Mouse (Mus musculus) MEL (cell line): ENCODE measurements at regions not wholly inside any gene's neighbourhood (a gene's known extent, or its start where the extent isn't known, plus 50 kb on each side); places are given as distances from the start of the nearest gene placed in this dataset.

Source experiments
- DNase-seq: peaks from one replicate; pipeline ENCODE4 v3.0.0; 2011; ENCODE audit warnings: low read depth, low spot score
- H3K27ac ChIP-seq: 2 replicates; pipeline ENCODE4 v1.5.1; 2012; ENCODE audit warnings: low read depth, mild to moderate bottlenecking, control low read depth, low read length, moderate library complexity; ENCODE audit not compliant: control insufficient read depth
- H3K27me3 ChIP-seq, 2 experiments: fragments of 150-350 bp in 1 of 2; sonication (generic) in 1 of 2; 2 replicates each; pipeline ENCODE4 v1.6.1; 2012; ENCODE audit warnings: low read length in 2 of 2, mild to moderate bottlenecking in 2 of 2, improper control_type of control experiment in 1 of 2, moderate library complexity in 1 of 2; ENCODE audit not compliant: insufficient read depth in 2 of 2, control insufficient read depth in 1 of 2
- H3K36me3 ChIP-seq, 2 experiments: 2 replicates each; pipeline ENCODE4 v1.6.1; 2012 to 2014; ENCODE audit warnings: low read length in 2 of 2, improper control_type of control experiment in 1 of 2, inconsistent platforms in 1 of 2, mild to moderate bottlenecking in 1 of 2; ENCODE audit not compliant: insufficient read depth in 2 of 2, control insufficient read depth in 1 of 2
- H3K4me1 ChIP-seq, 2 experiments: fragments of 150-350 bp in 1 of 2; sonication (generic) in 1 of 2; 2 replicates each; pipeline ENCODE4 v1.6.1; 2012; ENCODE audit warnings: low read length in 2 of 2, improper control_type of control experiment in 1 of 2, mild to moderate bottlenecking in 1 of 2; ENCODE audit not compliant: insufficient read depth in 2 of 2, control insufficient read depth in 1 of 2
- H3K4me3 ChIP-seq, 2 experiments: fragments of 150-350 bp in 1 of 2; sonication (generic) in 1 of 2; 2 replicates each; pipeline ENCODE4 v1.5.1; 2012; ENCODE audit warnings: low read depth in 2 of 2, low read length in 2 of 2, mild to moderate bottlenecking in 2 of 2, moderate library complexity in 2 of 2, control low read depth in 1 of 2, improper control_type of control experiment in 1 of 2; ENCODE audit not compliant: control insufficient read depth in 1 of 2, insufficient read depth in 1 of 2
- H3K79me2 ChIP-seq: 2 replicates; pipeline ENCODE4 v1.6.1; 2012; ENCODE audit warnings: mild to moderate bottlenecking, low read length, moderate library complexity; ENCODE audit not compliant: control insufficient read depth, poor library complexity, insufficient read depth
- H3K9ac ChIP-seq: 2 replicates; pipeline ENCODE4 v1.6.1; 2012; ENCODE audit warnings: low read depth, mild to moderate bottlenecking, control low read depth, low read length, moderate library complexity; ENCODE audit not compliant: control insufficient read depth, poor library complexity, severe bottlenecking
- H3K9me3 ChIP-seq: fragments of 150-350 bp; sonication (generic); replicated peaks from 2 replicates; pipeline ENCODE4 v1.6.1; 2012; ENCODE audit warnings: mild to moderate bottlenecking, low read length, improper control_type of control experiment, moderate library complexity; ENCODE audit not compliant: insufficient read depth
- BHLHE40 ChIP-seq: IDR thresholded peaks from 2 replicates; pipeline ENCODE4 v1.6.1; 2012; ENCODE audit warnings: low read depth, mild to moderate bottlenecking, inconsistent platforms, low read length, improper control_type of control experiment, borderline replicate concordance
- CHD1 ChIP-seq: IDR thresholded peaks from 2 replicates; pipeline ENCODE4 v1.6.1; 2012; ENCODE audit warnings: low read depth, mild to moderate bottlenecking, inconsistent platforms, low read length, improper control_type of control experiment
- CHD2 ChIP-seq: IDR thresholded peaks from 2 replicates; pipeline ENCODE4 v1.6.1; 2011; ENCODE audit warnings: low read length, improper control_type of control experiment
- CTCF ChIP-seq, 3 experiments: IDR thresholded peaks in 2 of 3; conservative IDR thresholded peaks in 1 of 3; 2 replicates each; pipeline ENCODE4 v1.5.1; 2011 to 2012; ENCODE audit warnings: low read length in 3 of 3, low read depth in 2 of 3, mild to moderate bottlenecking in 2 of 3, improper control_type of control experiment in 1 of 3, inconsistent platforms in 1 of 3, mixed read lengths in 1 of 3, moderate library complexity in 1 of 3; ENCODE audit not compliant: control insufficient read depth in 1 of 3, insufficient read depth in 1 of 3, poor library complexity in 1 of 3, severe bottlenecking in 1 of 3
- MAX ChIP-seq: IDR thresholded peaks from 2 replicates; pipeline ENCODE4 v1.6.1; 2011; ENCODE audit warnings: low read length, improper control_type of control experiment
- MAZ ChIP-seq: IDR thresholded peaks from 2 replicates; pipeline ENCODE4 v1.6.1; 2012; ENCODE audit warnings: low read depth, mild to moderate bottlenecking, inconsistent platforms, low read length, improper control_type of control experiment
- MEF2A ChIP-seq: IDR thresholded peaks from 2 replicates; pipeline ENCODE4 v1.6.1; 2014; ENCODE audit warnings: low read depth, mild to moderate bottlenecking, inconsistent platforms, low read length, improper control_type of control experiment; ENCODE audit not compliant: poor library complexity, insufficient replicate concordance, severe bottlenecking; ENCODE audit errors: extremely low read depth
- NELFE ChIP-seq: IDR thresholded peaks from 2 replicates; pipeline ENCODE4 v1.6.1; 2011; ENCODE audit warnings: low read depth, low read length, improper control_type of control experiment
- NRF1 ChIP-seq: IDR thresholded peaks from 2 replicates; pipeline ENCODE4 v1.6.1; 2014; ENCODE audit warnings: low read depth, mild to moderate bottlenecking, inconsistent platforms, low read length, improper control_type of control experiment, moderate library complexity; ENCODE audit not compliant: poor library complexity, insufficient read depth, severe bottlenecking
- POLR2AphosphoS5 ChIP-seq: IDR thresholded peaks from 2 replicates; pipeline ENCODE4 v1.6.1; 2012; ENCODE audit warnings: low read depth, borderline replicate concordance, mild to moderate bottlenecking, inconsistent platforms, low read length, moderate library complexity, mixed read lengths
- RCOR1 ChIP-seq: IDR thresholded peaks from 2 replicates; pipeline ENCODE4 v1.6.1; 2012; ENCODE audit warnings: low read depth, mild to moderate bottlenecking, inconsistent platforms, low read length, improper control_type of control experiment
- SIN3A ChIP-seq: IDR thresholded peaks from 2 replicates; pipeline ENCODE4 v1.6.1; 2012; ENCODE audit warnings: low read length, improper control_type of control experiment, inconsistent platforms
- TCF12 ChIP-seq: IDR thresholded peaks from 2 replicates; pipeline ENCODE4 v1.6.1; 2014; ENCODE audit warnings: low read depth, mild to moderate bottlenecking, inconsistent platforms, low read length, improper control_type of control experiment, moderate library complexity
- UBTF ChIP-seq: IDR thresholded peaks from 2 replicates; pipeline ENCODE4 v1.6.1; 2012; ENCODE audit warnings: low read depth, mild to moderate bottlenecking, inconsistent platforms, low read length, improper control_type of control experiment, moderate library complexity, borderline replicate concordance; ENCODE audit not compliant: insufficient read depth
- ZC3H11A ChIP-seq: IDR thresholded peaks from 2 replicates; pipeline ENCODE4 v1.6.1; 2012; ENCODE audit warnings: low read depth, mild to moderate bottlenecking, inconsistent platforms, low read length, improper control_type of control experiment
- ZNF384 ChIP-seq: IDR thresholded peaks from 2 replicates; pipeline ENCODE4 v1.6.1; 2012; ENCODE audit warnings: low read depth, mild to moderate bottlenecking, inconsistent platforms, low read length, improper control_type of control experiment

DNA sequence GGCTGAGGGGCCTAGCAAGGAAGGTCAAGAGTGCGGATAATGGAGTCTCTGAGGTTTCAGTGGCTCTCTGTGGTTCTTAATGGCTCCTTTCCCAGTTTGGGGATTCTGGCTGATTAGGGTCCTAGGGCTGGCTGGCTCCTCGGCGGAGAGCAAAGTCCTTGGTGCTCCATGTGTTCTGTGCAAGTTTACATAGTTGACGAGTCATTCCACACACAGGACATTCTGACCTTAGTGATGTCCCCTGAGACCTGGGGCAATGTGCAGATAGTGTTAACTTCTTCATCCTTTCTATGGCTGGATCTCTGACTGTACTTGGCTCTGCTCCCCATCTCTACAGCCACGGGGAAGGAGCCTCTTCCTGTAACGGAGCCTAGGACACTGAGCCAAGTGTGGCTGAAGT, 65.0 kb upstream of the Id2 start:
- no peaks in the 10 kb centered on the region for H3K79me2 ChIP-seq
- H3K27ac ChIP-seq, result no peak overlapping the region
- H3K4me3 ChIP-seq, result no peak overlapping the region
- H3K36me3 ChIP-seq, result no peaks in the 10 kb centered on the region
- no peak for TF ChIP-seq MAX
- no peak for TF ChIP-seq TCF12
- TF ChIP-seq MEF2A, result no peak
- TF ChIP-seq CHD1, result no peak
- TF ChIP-seq POLR2AphosphoS5, result no peak
- no peak for DNase-seq
- H3K4me1 ChIP-seq, result no peaks in the 10 kb centered on the region
- no peak overlapping the region for H3K9ac ChIP-seq
- no peaks in the 10 kb centered on the region for H3K27me3 ChIP-seq
- H3K9me3 ChIP-seq, result no peaks in the 10 kb centered on the region

GRCm38 (mm10) chr12:25160990-25161843, 64.3 kb upstream of the Id2 start:
- Histone ChIP-seq H3K4me1 (no peaks in the 10 kb centered on the region), H3K4me3 (no peak overlapping the region), H3K9me3 (no peaks in the 10 kb centered on the region), H3K27me3 (no peaks in the 10 kb centered on the region), H3K36me3 (no peaks in the 10 kb centered on the region), H3K27ac (no peak overlapping the region), H3K9ac (no peak overlapping the region), H3K79me2 (no peaks in the 10 kb centered on the region)
- no peak for DNase-seq
- no peak for TF ChIP-seq BHLHE40
- TF ChIP-seq CTCF (IDR thresholded peaks at IDR 0.05 in 2 of 3, conservative IDR thresholded peaks at IDR 0.05 in 1 of 3; ENCODE audit: control insufficient read depth in 1 of 3, insufficient read depth in 1 of 3, low read depth in 2 of 3, low read length in 3 of 3, poor library complexity in 1 of 3, severe bottlenecking in 1 of 3), result no peak
- TF ChIP-seq NRF1, result no peak
- no peak for TF ChIP-seq RCOR1
- no peak for TF ChIP-seq TCF12
- no peak for TF ChIP-seq SIN3A
- TF ChIP-seq UBTF, result no peak
- TF ChIP-seq MEF2A, result no peak
- no peak for TF ChIP-seq ZNF384
- no peak for TF ChIP-seq NELFE
- TF ChIP-seq MAZ, result no peak
- TF ChIP-seq CHD2, result no peak
- no peak for TF ChIP-seq ZC3H11A
